Mouse (Mus musculus): ENCODE measurements around the gene Olfr1015. TPM values are rescaled to one million over a fixed set of nuclear protein-coding genes. Genes with fewer than 3 reads are reported as not detected.

The Olfr1015 gene
- not detected in 2 replicates for polyA plus RNA-seq (2014; fragmentation: Nextera tagmentation; extraction: Ambion mirVana)

- Histone ChIP-seq H3K4me1 (replicated peaks; ENCODE audit: control insufficient read depth, insufficient read depth, low read length) (no peaks in the 10 kb centered on the region), H3K27me3 (ENCODE audit: control insufficient read depth, insufficient read depth, low read length) (no peaks in the 10 kb centered on the region), H3K4me3 (ENCODE audit: low read depth, low read length) (no peak within 1 kb of the TSS), H3K4me2 (replicated peaks; ENCODE audit: low read depth, low read length) (no peak within 1 kb of the TSS), H3K9me3 (ENCODE audit: control insufficient read depth, low read length) (no peaks in the 10 kb centered on the region), H3K27ac (ENCODE audit: low read depth, low read length) (no peak within 1 kb of the TSS), H3K36me3 (ENCODE audit: control insufficient read depth, insufficient read depth, low read length) (no peaks in the 10 kb centered on the region), H3K9ac (ENCODE audit: low read depth, low read length) (no peak within 1 kb of the TSS)
- ATAC-seq (ENCODE audit: low FRiP score) (no peak), DNase-seq (ENCODE audit: low spot score) (no peak)
Measured at GRCm38 (mm10) chr2:85781717-85782116, at the start of gene Olfr1015. Olfr1015 (plus strand) TSS chr2:85782017.

GRCm38 (mm10) chr2:85753822-85754221 is 28.0 kb upstream of the Olfr1015 start:
- Histone ChIP-seq H3K4me1 (replicated peaks; ENCODE audit: control insufficient read depth, insufficient read depth, low read length) (no peaks in the 10 kb centered on the region), H3K9me3 (ENCODE audit: control insufficient read depth, low read length) (no peaks in the 10 kb centered on the region), H3K36me3 (ENCODE audit: control insufficient read depth, insufficient read depth, low read length) (no peaks in the 10 kb centered on the region), H3K27ac (ENCODE audit: low read depth, low read length) (no peak overlapping the region), H3K4me3 (ENCODE audit: low read depth, low read length) (no peak overlapping the region), H3K9ac (ENCODE audit: low read depth, low read length) (no peak overlapping the region), H3K4me2 (replicated peaks; ENCODE audit: low read depth, low read length) (no peak overlapping the region), H3K27me3 (ENCODE audit: control insufficient read depth, insufficient read depth, low read length) (no peaks in the 10 kb centered on the region)
- DNase-seq (ENCODE audit: low spot score) (no peak), ATAC-seq (ENCODE audit: low FRiP score) (no peak)
- 74% methylated on average over 4 of the region's 4 CpGs for WGBS

DNA sequence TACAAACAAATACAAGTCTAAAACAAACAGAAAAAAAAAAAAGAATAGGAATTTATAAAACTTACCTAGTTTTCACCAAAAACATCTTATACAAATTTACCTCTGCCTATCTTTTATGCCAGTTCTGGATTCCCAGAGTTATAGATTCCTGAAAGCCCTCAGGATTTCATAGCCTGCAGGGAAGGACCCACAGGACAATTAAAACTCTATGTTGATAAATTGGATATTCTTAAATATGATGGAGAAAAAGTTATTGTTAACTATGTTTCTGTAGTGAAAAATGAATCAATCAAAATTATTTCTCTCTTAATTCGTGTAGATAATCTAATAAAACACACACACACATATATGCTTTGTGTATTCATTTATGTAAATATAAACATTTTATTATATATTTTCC is 19.2 kb upstream of the Olfr1015 start, which contains the start of gene Olfr1012:
Olfr1012 (minus strand) TSS at position 101 of the 400 bp plus-strand sequence.
- Histone ChIP-seq H3K27ac (ENCODE audit: low read depth, low read length) (no peak within 1 kb of the TSS), H3K4me2 (replicated peaks; ENCODE audit: low read depth, low read length) (no peak within 1 kb of the TSS), H3K4me3 (ENCODE audit: low read depth, low read length) (no peak within 1 kb of the TSS), H3K4me1 (replicated peaks; ENCODE audit: control insufficient read depth, insufficient read depth, low read length) (no peaks in the 10 kb centered on the region), H3K9ac (ENCODE audit: low read depth, low read length) (no peak within 1 kb of the TSS), H3K36me3 (ENCODE audit: control insufficient read depth, insufficient read depth, low read length) (no peaks in the 10 kb centered on the region), H3K9me3 (ENCODE audit: control insufficient read depth, low read length) (no peaks in the 10 kb centered on the region), H3K27me3 (ENCODE audit: control insufficient read depth, insufficient read depth, low read length) (no peaks in the 10 kb centered on the region)
- DNase-seq (ENCODE audit: low spot score) (no peak), ATAC-seq (ENCODE audit: low FRiP score) (no peak)
- 82% methylated on average over 1 of the region's 1 CpGs for WGBS

GRCm38 (mm10) chr2:85766798-85767197 is 15.0 kb upstream of the Olfr1015 start, which contains the start of gene Olfr1013:
Olfr1013 (plus strand) TSS chr2:85767098.
- no peak within 1 kb of the TSS for H3K4me2 ChIP-seq (replicated peaks; ENCODE audit: low read depth, low read length)

DNA sequence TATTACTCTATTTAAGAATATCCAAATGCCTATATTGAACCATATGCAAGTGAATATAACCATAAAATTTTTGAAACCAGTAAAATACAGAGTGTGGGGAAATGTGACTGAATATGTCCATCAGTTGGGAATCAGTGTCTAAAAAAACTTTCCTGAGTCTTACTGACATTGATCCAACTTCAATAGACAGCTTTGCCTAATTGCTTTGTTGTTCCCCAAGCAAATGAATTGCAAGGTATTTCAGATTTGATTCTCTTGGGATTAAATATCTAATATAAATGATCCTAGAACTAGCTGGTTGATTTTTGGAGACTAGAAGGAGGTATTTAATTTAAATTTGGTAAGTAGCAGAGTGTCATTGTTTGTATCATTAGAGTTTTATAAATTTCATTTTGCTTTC is 9.4 kb upstream of the Olfr1015 start, which contains the start of gene Olfr1014:
Olfr1014 (plus strand) TSS at position 301 of the 400 bp plus-strand sequence.
- Histone ChIP-seq H3K4me3 (ENCODE audit: low read depth, low read length) (no peak within 1 kb of the TSS), H3K36me3 (ENCODE audit: control insufficient read depth, insufficient read depth, low read length) (no peaks in the 10 kb centered on the region), H3K9me3 (ENCODE audit: control insufficient read depth, low read length) (no peaks in the 10 kb centered on the region), H3K4me1 (replicated peaks; ENCODE audit: control insufficient read depth, insufficient read depth, low read length) (no peaks in the 10 kb centered on the region), H3K27ac (ENCODE audit: low read depth, low read length) (no peak within 1 kb of the TSS), H3K9ac (ENCODE audit: low read depth, low read length) (no peak within 1 kb of the TSS), H3K4me2 (replicated peaks; ENCODE audit: low read depth, low read length) (no peak within 1 kb of the TSS), H3K27me3 (ENCODE audit: control insufficient read depth, insufficient read depth, low read length) (no peaks in the 10 kb centered on the region)
- no peak for ATAC-seq (ENCODE audit: low FRiP score)
- no peak for DNase-seq (ENCODE audit: low spot score)

More at GRCm38 (mm10) chr2:85766798-85767197, 15.0 kb upstream of the Olfr1015 start, which contains the start of gene Olfr1013:
- Histone ChIP-seq H3K4me3 (ENCODE audit: low read depth, low read length) (no peak within 1 kb of the TSS), H3K4me1 (replicated peaks; ENCODE audit: control insufficient read depth, insufficient read depth, low read length) (no peaks in the 10 kb centered on the region), H3K36me3 (ENCODE audit: control insufficient read depth, insufficient read depth, low read length) (no peaks in the 10 kb centered on the region), H3K27me3 (ENCODE audit: control insufficient read depth, insufficient read depth, low read length) (no peaks in the 10 kb centered on the region), H3K9ac (ENCODE audit: low read depth, low read length) (no peak within 1 kb of the TSS), H3K9me3 (ENCODE audit: control insufficient read depth, low read length) (no peaks in the 10 kb centered on the region), H3K27ac (ENCODE audit: low read depth, low read length) (no peak within 1 kb of the TSS)
- DNase-seq (ENCODE audit: low spot score), result no peak
- no peak for ATAC-seq (ENCODE audit: low FRiP score)

- H3K36me3 ChIP-seq (ENCODE audit: control insufficient read depth, insufficient read depth, low read length), result no peaks in the 10 kb centered on the region
- H3K4me3 ChIP-seq (ENCODE audit: low read depth, low read length), result no peak overlapping the region
- H3K9me3 ChIP-seq (ENCODE audit: control insufficient read depth, low read length), result no peaks in the 10 kb centered on the region
- H3K27me3 ChIP-seq (ENCODE audit: control insufficient read depth, insufficient read depth, low read length), result no peaks in the 10 kb centered on the region
- 44% methylated on average over 2 of the region's 2 CpGs for WGBS
- ATAC-seq (ENCODE audit: low FRiP score) (no peak; the same call in 1 of the 2 replicates), DNase-seq (ENCODE audit: low spot score) (no peak)
- H3K27ac ChIP-seq (ENCODE audit: low read depth, low read length), result no peak overlapping the region
- no peak overlapping the region for H3K4me2 ChIP-seq (replicated peaks; ENCODE audit: low read depth, low read length)
- H3K9ac ChIP-seq (ENCODE audit: low read depth, low read length), result no peak overlapping the region
- no peaks in the 10 kb centered on the region for H3K4me1 ChIP-seq (replicated peaks; ENCODE audit: control insufficient read depth, insufficient read depth, low read length)
Measured at GRCm38 (mm10) chr2:85792331-85792730, 10.5 kb downstream of the Olfr1015 start.

DNA sequence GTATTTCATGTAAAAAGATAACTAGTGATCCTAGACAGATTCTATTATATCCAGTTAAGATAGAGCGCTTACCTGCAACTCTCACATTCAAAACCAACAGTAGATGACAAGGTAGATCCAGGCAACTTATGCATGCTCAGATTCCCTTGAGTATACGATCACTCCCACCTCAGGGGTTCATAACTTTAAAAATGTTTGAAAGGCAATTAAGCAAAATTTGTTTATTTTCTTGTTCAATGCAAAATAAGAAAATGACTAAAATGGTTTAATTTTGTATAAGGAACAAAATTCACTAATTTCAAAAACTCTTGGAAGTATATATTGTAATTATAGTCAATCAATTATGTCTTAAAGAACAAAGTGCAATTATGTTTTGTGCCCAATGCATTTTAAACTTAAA is 20.6 kb downstream of the Olfr1015 start, which contains the start of gene Olfr1016:
Olfr1016 (minus strand) TSS at position 101 of the 400 bp plus-strand sequence.
- DNase-seq (ENCODE audit: low spot score), result no peak
- no peaks in the 10 kb centered on the region for H3K4me1 ChIP-seq (replicated peaks; ENCODE audit: control insufficient read depth, insufficient read depth, low read length)
- no peaks in the 10 kb centered on the region for H3K36me3 ChIP-seq (ENCODE audit: control insufficient read depth, insufficient read depth, low read length)
- H3K9ac ChIP-seq (ENCODE audit: low read depth, low read length), result no peak within 1 kb of the TSS
- H3K4me3 ChIP-seq (ENCODE audit: low read depth, low read length), result no peak within 1 kb of the TSS
- ATAC-seq (ENCODE audit: low FRiP score), result no peak
- no peak within 1 kb of the TSS for H3K4me2 ChIP-seq (replicated peaks; ENCODE audit: low read depth, low read length)
- no peak within 1 kb of the TSS for H3K27ac ChIP-seq (ENCODE audit: low read depth, low read length)
- H3K27me3 ChIP-seq (ENCODE audit: control insufficient read depth, insufficient read depth, low read length), result no peaks in the 10 kb centered on the region
- H3K9me3 ChIP-seq (ENCODE audit: control insufficient read depth, low read length), result no peaks in the 10 kb centered on the region
- 95% methylated on average over 2 of the region's 2 CpGs for WGBS

DNA sequence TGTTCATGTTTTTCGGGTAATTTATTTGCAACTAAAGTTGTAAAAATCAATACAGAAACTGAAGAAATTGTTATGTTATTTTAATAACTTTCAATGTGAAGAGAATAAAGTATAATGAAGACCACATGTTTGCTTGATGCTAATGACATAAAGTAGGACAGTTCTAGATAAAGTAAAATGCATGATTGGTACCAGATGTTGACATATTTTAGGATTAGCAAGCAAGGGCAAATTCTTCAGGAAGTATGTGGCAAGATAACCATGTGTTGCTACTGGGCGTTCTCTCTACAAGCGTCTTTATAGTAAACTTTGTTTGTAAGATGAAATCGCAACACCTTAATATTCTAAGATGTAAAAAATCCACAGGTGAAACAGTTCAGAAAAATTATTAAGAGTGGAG is 22.7 kb downstream of the Olfr1015 start:
- 71% methylated on average over 4 of the region's 4 CpGs for WGBS
- no peaks in the 10 kb centered on the region for H3K9me3 ChIP-seq (ENCODE audit: control insufficient read depth, low read length)
- no peak overlapping the region for H3K4me3 ChIP-seq (ENCODE audit: low read depth, low read length)
- no peak overlapping the region for H3K4me2 ChIP-seq (replicated peaks; ENCODE audit: low read depth, low read length)
- no peak overlapping the region for H3K27ac ChIP-seq (ENCODE audit: low read depth, low read length)
- ATAC-seq (ENCODE audit: low FRiP score) (no peak), DNase-seq (ENCODE audit: low spot score) (no peak)
- H3K36me3 ChIP-seq (ENCODE audit: control insufficient read depth, insufficient read depth, low read length), result no peaks in the 10 kb centered on the region
- H3K9ac ChIP-seq (ENCODE audit: low read depth, low read length), result no peak overlapping the region
- no peaks in the 10 kb centered on the region for H3K27me3 ChIP-seq (ENCODE audit: control insufficient read depth, insufficient read depth, low read length)
- H3K4me1 ChIP-seq (replicated peaks; ENCODE audit: control insufficient read depth, insufficient read depth, low read length), result no peaks in the 10 kb centered on the region

- no peaks in the 10 kb centered on the region for H3K27me3 ChIP-seq (ENCODE audit: control insufficient read depth, insufficient read depth, low read length)
- no peaks in the 10 kb centered on the region for H3K9me3 ChIP-seq (ENCODE audit: control insufficient read depth, low read length)
- ATAC-seq (ENCODE audit: low FRiP score), result no peak
Measured at GRCm38 (mm10) chr2:85818179-85818578, 36.4 kb downstream of the Olfr1015 start, which contains the start of gene Olfr1018. Olfr1018 (plus strand) TSS chr2:85818479.

More at GRCm38 (mm10) chr2:85818179-85818578, 36.4 kb downstream of the Olfr1015 start, which contains the start of gene Olfr1018:
- Histone ChIP-seq H3K4me1 (replicated peaks; ENCODE audit: control insufficient read depth, insufficient read depth, low read length) (no peaks in the 10 kb centered on the region), H3K4me2 (replicated peaks; ENCODE audit: low read depth, low read length) (no peak within 1 kb of the TSS), H3K9ac (ENCODE audit: low read depth, low read length) (no peak within 1 kb of the TSS), H3K4me3 (ENCODE audit: low read depth, low read length) (no peak within 1 kb of the TSS), H3K27ac (ENCODE audit: low read depth, low read length) (no peak within 1 kb of the TSS), H3K36me3 (ENCODE audit: control insufficient read depth, insufficient read depth, low read length) (no peaks in the 10 kb centered on the region)
- no peak for DNase-seq (ENCODE audit: low spot score)

All from hindbrain, embryonic 11.5 days (tissue).